Mouse (Mus musculus) megakaryocyte, embryonic 14.5 days (primary cell): ENCODE data around the gene Snx3.

Experiments
- FLI1 ChIP-seq: IDR thresholded peaks from 2 replicates; pipeline ENCODE4 v1.6.1; 2012; ENCODE audit warnings: low read length, inconsistent platforms, mixed read lengths
- GATA1 ChIP-seq: IDR thresholded peaks from 3 replicates; pipeline ENCODE4 v1.6.1; 2012; ENCODE audit warnings: mixed read lengths, low read length, inconsistent platforms, borderline replicate concordance

GRCm38 (mm10) chr10:42504096-42504710 lies 2.4 kb downstream of the Snx3 start:
- no peak for TF ChIP-seq FLI1
- TF ChIP-seq GATA1, result no peak
